Mouse (Mus musculus) limb, embryonic 10.5 days (tissue): ENCODE data around the gene Srr. TPM values are rescaled to one million over a fixed set of nuclear protein-coding genes. Genes with fewer than 3 reads are reported as not detected.

Source experiments
- DNase-seq: peaks from one replicate; pipeline ENCODE4 v3.0.0-alpha.2; 2017; ENCODE audit warnings: low spot score
- H3K27ac ChIP-seq: fragments of 300-500 bp; sonication (generic); 2 replicates; pipeline ENCODE4 v1.5.1; 2016; ENCODE audit warnings: mild to moderate bottlenecking
- H3K27me3 ChIP-seq: fragments of 300-500 bp; sonication (generic); 2 replicates; pipeline ENCODE4 v1.6.1; 2016; ENCODE audit warnings: low read depth, mild to moderate bottlenecking; ENCODE audit not compliant: poor library complexity, severe bottlenecking
- H3K36me3 ChIP-seq: fragments of 300-500 bp; sonication (generic); 2 replicates; pipeline ENCODE4 v1.6.1; 2016; ENCODE audit warnings: mild to moderate bottlenecking, moderate library complexity
- H3K4me1 ChIP-seq: fragments of 300-500 bp; sonication (generic); 2 replicates; pipeline ENCODE4 v1.6.1; 2016
- H3K4me3 ChIP-seq: fragments of 300-500 bp; sonication (generic); 2 replicates; pipeline ENCODE4 v1.5.1; 2016; ENCODE audit warnings: mild to moderate bottlenecking, moderate library complexity
- H3K9me3 ChIP-seq: fragments of 300-500 bp; sonication (generic); replicated peaks from 2 replicates; pipeline ENCODE4 v1.6.1; 2016; ENCODE audit warnings: mild to moderate bottlenecking
- WGBS: fragments of 180-500 bp; shearing (Covaris S2); methylation state at CpG from one replicate; pipeline ENCODE4 v1.1.7; 2016; 5-methylcytosine and 5-hydroxymethylcytosine counted together
- microRNA-seq: library from miRNA; unstranded; fragments of <30 nt; microRNA quantifications from one replicate; pipeline ENCODE4, GENCODE M21; 2017
- polyA plus RNA-seq: library from polyadenylated mRNA; unstranded; fragments of >200 nt; fragmentation: Nextera tagmentation; extraction: Ambion mirVana; gene quantifications from 2 replicates; pipeline ENCODE4 v1.2.1, GENCODE M21; 2016

The Srr gene
- polyA plus RNA-seq, 1 experiment from 2014 or later, result 17.3 TPM

DNA sequence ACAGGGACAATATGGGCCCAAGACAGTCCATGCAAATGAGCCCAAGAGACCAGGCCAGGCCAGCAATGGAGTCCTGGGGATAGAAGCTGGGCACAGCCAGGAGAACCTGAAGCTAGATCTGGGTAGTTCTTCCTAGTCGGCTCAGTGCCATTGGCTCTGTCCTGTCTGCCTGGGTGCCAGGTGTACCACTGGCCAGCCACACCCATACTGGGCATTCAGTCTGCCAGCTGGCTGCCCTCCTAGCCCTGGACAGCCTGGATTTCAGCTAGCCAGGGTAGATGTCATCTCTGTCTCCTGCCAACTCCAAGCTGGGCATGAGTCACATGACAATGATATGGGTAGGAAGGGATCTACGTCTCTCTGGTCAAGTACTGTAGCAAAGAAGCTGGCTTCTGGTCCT, 58.6 kb downstream of the Srr start:
- Histone ChIP-seq H3K27ac (no peak overlapping the region), H3K9me3 (no peaks in the 10 kb centered on the region), H3K36me3 (peaks cover 5% of the 10 kb centered on the region; the same call in 1 of the 2 replicates), H3K27me3 (no peaks in the 10 kb centered on the region), H3K4me1 (peaks cover 8% of the 10 kb centered on the region), H3K4me3 (no peak overlapping the region)
- 82% methylated on average over 2 of the region's 2 CpGs for WGBS
- no peak for DNase-seq

GRCm38 (mm10) chr11:74866640-74867039, 59.1 kb downstream of the Srr start:
- DNase-seq, result no peak
- no peak overlapping the region for H3K27ac ChIP-seq
- H3K4me3 ChIP-seq, result no peak overlapping the region
- peaks cover 5% of the 10 kb centered on the region; the same call in 1 of the 2 replicates for H3K36me3 ChIP-seq
- H3K4me1 ChIP-seq, result peaks cover 8% of the 10 kb centered on the region
- H3K27me3 ChIP-seq, result no peaks in the 10 kb centered on the region
- WGBS, result 86% methylated on average over 4 of the region's 4 CpGs
- no peaks in the 10 kb centered on the region for H3K9me3 ChIP-seq

DNA sequence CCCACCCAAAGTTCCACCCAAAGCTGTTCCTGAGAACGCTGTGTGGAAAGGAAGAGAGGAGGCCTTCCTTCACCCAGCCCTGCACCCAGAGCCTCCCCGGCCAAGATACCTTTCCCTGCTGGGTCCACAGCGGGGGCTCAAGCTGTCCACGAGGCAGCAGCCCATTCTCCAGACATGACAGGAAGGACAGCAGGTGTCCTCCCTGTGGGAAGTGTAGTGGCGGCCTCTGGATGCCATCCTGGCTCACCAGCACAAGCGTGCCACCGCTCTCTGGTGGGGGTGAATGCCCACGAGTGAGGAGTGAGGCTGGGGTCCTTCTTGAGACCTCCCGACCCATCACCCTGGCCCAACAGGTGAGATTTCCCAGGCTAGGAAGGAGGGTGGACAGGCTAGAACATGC, 60.5 kb downstream of the Srr start:
- 87% methylated on average over 9 of the region's 9 CpGs for WGBS
- no peak for DNase-seq
- H3K36me3 ChIP-seq, result peaks cover 5% of the 10 kb centered on the region; the same call in 1 of the 2 replicates
- H3K4me3 ChIP-seq, result no peak overlapping the region
- H3K4me1 ChIP-seq, result peaks cover 7% of the 10 kb centered on the region
- no peaks in the 10 kb centered on the region for H3K27me3 ChIP-seq
- H3K27ac ChIP-seq, result no peak overlapping the region
- no peaks in the 10 kb centered on the region for H3K9me3 ChIP-seq

DNA sequence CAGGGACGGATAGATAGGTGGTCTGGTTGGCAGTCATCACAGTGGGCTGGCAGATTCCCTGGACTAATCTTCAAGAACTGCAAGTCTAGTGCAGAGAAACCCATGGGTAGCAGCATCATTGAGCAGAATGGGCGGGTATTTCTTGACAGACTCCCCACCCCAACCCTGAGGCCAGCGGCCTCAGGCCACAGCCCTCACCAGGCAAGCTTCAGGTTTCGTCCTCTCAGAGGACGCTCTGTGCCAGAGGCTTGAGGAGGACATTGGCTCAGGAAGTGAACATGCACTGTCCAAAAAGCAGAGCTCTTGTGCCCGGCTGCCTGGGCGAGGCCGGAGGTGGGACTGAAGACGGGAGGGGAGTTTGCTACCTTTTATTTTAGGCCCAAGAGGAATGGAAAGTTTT, 61.3 kb downstream of the Srr start:
- peaks cover 5% of the 10 kb centered on the region; the same call in 1 of the 2 replicates for H3K36me3 ChIP-seq
- WGBS, result 86% methylated on average over 9 of the region's 9 CpGs
- peaks cover 7% of the 10 kb centered on the region for H3K4me1 ChIP-seq
- DNase-seq, result no peak
- H3K4me3 ChIP-seq, result no peak overlapping the region
- H3K27ac ChIP-seq, result no peak overlapping the region
- no peaks in the 10 kb centered on the region for H3K9me3 ChIP-seq
- H3K27me3 ChIP-seq, result no peaks in the 10 kb centered on the region

- no peak overlapping the region for H3K4me3 ChIP-seq
- 22% methylated on average over 11 of the region's 11 CpGs for WGBS
- H3K27ac ChIP-seq, result no peak overlapping the region
- peak; percentile 50 for DNase-seq
- H3K9me3 ChIP-seq, result no peaks in the 10 kb centered on the region
- no peaks in the 10 kb centered on the region for H3K27me3 ChIP-seq
- H3K36me3 ChIP-seq, result peaks cover 5% of the 10 kb centered on the region; the same call in 1 of the 2 replicates
- peaks cover 7% of the 10 kb centered on the region for H3K4me1 ChIP-seq
Measured at GRCm38 (mm10) chr11:74863471-74863870, 62.3 kb downstream of the Srr start.

- Histone ChIP-seq H3K27ac (no peak overlapping the region), H3K9me3 (no peaks in the 10 kb centered on the region), H3K27me3 (no peaks in the 10 kb centered on the region), H3K4me1 (peaks cover 7% of the 10 kb centered on the region), H3K4me3 (no peak overlapping the region), H3K36me3 (peaks cover 5% of the 10 kb centered on the region; the same call in 1 of the 2 replicates)
- WGBS, result 81% methylated on average over 5 of the region's 5 CpGs
- no peak for DNase-seq
Measured at GRCm38 (mm10) chr11:74862129-74862528, 63.6 kb downstream of the Srr start.

GRCm38 (mm10) chr11:74857756-74858155, 68.0 kb downstream of the Srr start:
- H3K27ac ChIP-seq, result no peak overlapping the region
- no peaks in the 10 kb centered on the region for H3K27me3 ChIP-seq
- H3K4me3 ChIP-seq, result no peak overlapping the region
- H3K9me3 ChIP-seq, result no peaks in the 10 kb centered on the region
- DNase-seq, result no peak
- no peaks in the 10 kb centered on the region for H3K36me3 ChIP-seq
- WGBS, result 84% methylated on average over 9 of the region's 9 CpGs
- H3K4me1 ChIP-seq, result peaks cover 5% of the 10 kb centered on the region

Small RNA genes within 50 kb of the gene (microRNA-seq; reads per million reads assigned to microRNA genes)
- not detected for gene Mir6926

Other genes starting within 250 kb of the Srr start
- 46.0 and 49.9 TPM in 2 replicates for gene Pafah1b1, start 201.3 kb downstream of the Srr start, polyA plus RNA-seq
- gene Mettl16, start 155.1 kb downstream of the Srr start, polyA plus RNA-seq, result 72.4 and 73.2 TPM in 2 replicates
- 4.8 and 5.7 TPM in 2 replicates for gene Mnt, start 95.0 kb downstream of the Srr start, polyA plus RNA-seq
- 3.0 and 4.1 TPM in 2 replicates for gene Sgsm2, start 28.9 kb downstream of the Srr start, polyA plus RNA-seq
- gene Tsr1, start 27.9 kb downstream of the Srr start, polyA plus RNA-seq, result 55.3 and 61.4 TPM in 2 replicates
- 19.6 and 21.5 TPM in 2 replicates for gene Smg6, start 125 bp downstream of the Srr start, polyA plus RNA-seq
- 0.99 and 3.5 TPM in 2 replicates for gene Hic1, start 243.6 kb upstream of the Srr start, polyA plus RNA-seq